Mouse (Mus musculus) forebrain, embryonic 11.5 days (tissue): Measurements from ENCODE around the gene Cnpy4. TPM values are rescaled to one million over a fixed set of nuclear protein-coding genes. Genes with fewer than 3 reads are reported as not detected.
A peak's percentile ranks its signal among the peaks of the same experiment; 100 is the strongest.
"Not testable (repeated sequence)": the region's sequence is repeated elsewhere in the genome, so short reads cannot be mapped to it uniquely, and the experiment has no call there.

Experiments used
- ATAC-seq: fragments of 200-750 bp; cut with Nextera tagmentation; replicated peaks from 2 replicates; pipeline ENCODE4 v1.8.0; 2017; ENCODE audit warnings: moderate TSS enrichment; ENCODE audit not compliant: low FRiP score
- DNase-seq: peaks from one replicate; pipeline ENCODE4 v3.0.0-alpha.2; 2017; ENCODE audit warnings: low spot score
- H3K27ac ChIP-seq: fragments of 300-500 bp; sonication (generic); 2 replicates; pipeline ENCODE4 v1.5.1; 2014; ENCODE audit warnings: low read depth, low read length
- H3K27me3 ChIP-seq: fragments of 300-500 bp; sonication (generic); 2 replicates; pipeline ENCODE4 v1.6.1; 2014; ENCODE audit warnings: mild to moderate bottlenecking, low read length, mixed read lengths; ENCODE audit not compliant: control insufficient read depth, insufficient read depth
- H3K36me3 ChIP-seq: fragments of 300-500 bp; sonication (generic); 2 replicates; pipeline ENCODE4 v1.6.1; 2014; ENCODE audit warnings: mild to moderate bottlenecking, low read length, moderate library complexity, mixed read lengths; ENCODE audit not compliant: control insufficient read depth, insufficient read depth
- H3K4me1 ChIP-seq: fragments of 300-500 bp; sonication (generic); replicated peaks from 2 replicates; pipeline ENCODE4 v1.6.1; 2014; ENCODE audit warnings: low read length, mixed read lengths; ENCODE audit not compliant: control insufficient read depth, insufficient read depth
- H3K4me2 ChIP-seq: fragments of 300-500 bp; sonication (generic); 2 replicates; pipeline ENCODE4 v1.6.1; 2014; ENCODE audit warnings: low read depth, mild to moderate bottlenecking, low read length, moderate library complexity, mixed read lengths; ENCODE audit not compliant: severe bottlenecking
- H3K4me3 ChIP-seq: fragments of 300-500 bp; sonication (generic); 2 replicates; pipeline ENCODE4 v1.5.1; 2014; ENCODE audit warnings: low read depth, low read length
- H3K9ac ChIP-seq: fragments of 300-500 bp; sonication (generic); 2 replicates; pipeline ENCODE4 v1.6.1; 2014; ENCODE audit warnings: low read length
- H3K9me3 ChIP-seq: fragments of 300-500 bp; sonication (generic); 2 replicates; pipeline ENCODE4 v1.6.1; 2016; ENCODE audit warnings: low read length, mixed read lengths; ENCODE audit not compliant: control insufficient read depth
- WGBS: fragments of 180-500 bp; shearing (Covaris S2); extraction: QIAGEN DNeasy Blood & Tissue Kit; methylation state at CpG from one replicate; pipeline ENCODE4 v1.1.7; 2014; 5-methylcytosine and 5-hydroxymethylcytosine counted together
- polyA plus RNA-seq: library from polyadenylated mRNA; unstranded; fragments of >200 nt; fragmentation: Nextera tagmentation; extraction: Ambion mirVana; gene quantifications from 2 replicates; pipeline ENCODE4 v1.2.1, GENCODE M21; 2014

The Cnpy4 gene
- polyA plus RNA-seq, 1 experiment from 2014 or later, result 49.8 TPM

- peak within 1 kb of the TSS; percentile 99 for H3K4me2 ChIP-seq
- H3K36me3 ChIP-seq, result peaks cover 3% of the 10 kb centered on the region; the same call in 1 of the 2 replicates
- H3K4me1 ChIP-seq, result no peaks in the 10 kb centered on the region
- peak within 1 kb of the TSS; percentile 90 for H3K9ac ChIP-seq
- ATAC-seq (peak; percentile 82), DNase-seq (peak; percentile 88)
- peak within 1 kb of the TSS; percentile 72 for H3K27ac ChIP-seq
- H3K27me3 ChIP-seq, result no peaks in the 10 kb centered on the region
- H3K9me3 ChIP-seq, result no peaks in the 10 kb centered on the region
- H3K4me3 ChIP-seq, result peak within 1 kb of the TSS; percentile 68
- WGBS, result 8% methylated on average over 54 of the region's 54 CpGs
These were observed 6.8 kb downstream of the Cnpy4 start, which contains the start of gene Mblac1 for GRCm38 (mm10) chr5:138193771-138194727. Mblac1 (plus strand) TSS chr5:138194314.

GRCm38 (mm10) chr5:138194755-138195345 lies 7.6 kb downstream of the Cnpy4 start:
- peak overlapping the region; percentile 72 for H3K27ac ChIP-seq
- H3K36me3 ChIP-seq, result peaks cover 3% of the 10 kb centered on the region; the same call in 1 of the 2 replicates
- DNase-seq (peak; percentile 71), ATAC-seq (peak; percentile 71)
- no peaks in the 10 kb centered on the region for H3K27me3 ChIP-seq
- H3K4me3 ChIP-seq, result peak overlapping the region; percentile 68
- H3K4me2 ChIP-seq, result peak overlapping the region; percentile 99
- no peaks in the 10 kb centered on the region for H3K9me3 ChIP-seq
- no peaks in the 10 kb centered on the region for H3K4me1 ChIP-seq
- H3K9ac ChIP-seq, result peak overlapping the region; percentile 90
- WGBS, result 2% methylated on average over 29 of the region's 29 CpGs

GRCm38 (mm10) chr5:138195463-138195862 lies 8.2 kb downstream of the Cnpy4 start:
- Histone ChIP-seq H3K9me3 (no peaks in the 10 kb centered on the region), H3K9ac (no peak overlapping the region; the same call in 1 of the 2 replicates), H3K4me1 (no peaks in the 10 kb centered on the region), H3K4me2 (peak overlapping the region; percentile 99; the same call in 1 of the 2 replicates), H3K4me3 (no peak overlapping the region; the same call in 1 of the 2 replicates), H3K27ac (no peak overlapping the region), H3K27me3 (no peaks in the 10 kb centered on the region), H3K36me3 (peaks cover 3% of the 10 kb centered on the region; the same call in 1 of the 2 replicates)
- 84% methylated on average over 7 of the region's 7 CpGs for WGBS
- DNase-seq (no peak), ATAC-seq (no peak)

- H3K9ac ChIP-seq, result no peak overlapping the region
- no peak overlapping the region for H3K4me2 ChIP-seq
- WGBS, result 4% methylated on average over 1 of the region's 1 CpGs
- no peaks in the 10 kb centered on the region for H3K9me3 ChIP-seq
- no peaks in the 10 kb centered on the region for H3K27me3 ChIP-seq
- no peak for ATAC-seq
- no peak overlapping the region for H3K4me3 ChIP-seq
- H3K27ac ChIP-seq, result no peak overlapping the region
- no peak for DNase-seq
- no peaks in the 10 kb centered on the region; the same call in 1 of the 2 replicates for H3K36me3 ChIP-seq
- H3K4me1 ChIP-seq, result no peaks in the 10 kb centered on the region
These were observed 12.3 kb downstream of the Cnpy4 start for GRCm38 (mm10) chr5:138199576-138199975.

- no peak overlapping the region for H3K9ac ChIP-seq
- H3K4me1 ChIP-seq, result no peaks in the 10 kb centered on the region
- ATAC-seq, result no peak
- H3K36me3 ChIP-seq, result no peaks in the 10 kb centered on the region
- no peak overlapping the region for H3K4me3 ChIP-seq
- DNase-seq, result no peak
- H3K4me2 ChIP-seq, result no peak overlapping the region
- 91% methylated on average over 3 of the region's 3 CpGs for WGBS
- no peaks in the 10 kb centered on the region; the same call in 1 of the 2 replicates for H3K9me3 ChIP-seq
- no peak overlapping the region for H3K27ac ChIP-seq
- H3K27me3 ChIP-seq, result no peaks in the 10 kb centered on the region
These were observed 14.8 kb downstream of the Cnpy4 start for GRCm38 (mm10) chr5:138202086-138202485.

- H3K9ac ChIP-seq, result no peak overlapping the region
- H3K4me3 ChIP-seq, result no peak overlapping the region
- no peak overlapping the region for H3K27ac ChIP-seq
- H3K4me1 ChIP-seq, result no peaks in the 10 kb centered on the region
- H3K27me3 ChIP-seq, result no peaks in the 10 kb centered on the region
- no peak for DNase-seq
- ATAC-seq, result no peak
- no peaks in the 10 kb centered on the region for H3K36me3 ChIP-seq
- H3K9me3 ChIP-seq, result no peaks in the 10 kb centered on the region; the same call in 1 of the 2 replicates
- no peak overlapping the region for H3K4me2 ChIP-seq
- 91% methylated on average over 1 of the region's 1 CpGs for WGBS
These were observed 20.0 kb downstream of the Cnpy4 start for GRCm38 (mm10) chr5:138207253-138207652.

GRCm38 (mm10) chr5:138207873-138208272 lies 20.6 kb downstream of the Cnpy4 start:
- H3K4me3 ChIP-seq, result no peak overlapping the region
- DNase-seq (no peak), ATAC-seq (no peak)
- no peaks in the 10 kb centered on the region; the same call in 1 of the 2 replicates for H3K9me3 ChIP-seq
- 87% methylated on average over 4 of the region's 4 CpGs for WGBS
- no peak overlapping the region for H3K27ac ChIP-seq
- H3K36me3 ChIP-seq, result no peaks in the 10 kb centered on the region
- H3K9ac ChIP-seq, result no peak overlapping the region
- no peaks in the 10 kb centered on the region for H3K27me3 ChIP-seq
- H3K4me2 ChIP-seq, result no peak overlapping the region
- H3K4me1 ChIP-seq, result no peaks in the 10 kb centered on the region

GRCm38 (mm10) chr5:138216632-138217031 lies 29.3 kb downstream of the Cnpy4 start:
- not testable (repeated sequence) for H3K27me3 ChIP-seq, ATAC-seq, H3K36me3 ChIP-seq, H3K4me1 ChIP-seq, H3K27ac ChIP-seq, DNase-seq, H3K9ac ChIP-seq, H3K4me2 ChIP-seq, H3K4me3 ChIP-seq, H3K9me3 ChIP-seq
- 96% methylated on average over 13 of the region's 13 CpGs for WGBS
